Mouse (Mus musculus) heart, embryonic 13.5 days (tissue): ENCODE measurements around the gene Myo3b. TPM values are rescaled to one million over a fixed set of nuclear protein-coding genes. Genes with fewer than 3 reads are reported as not detected.

Experiments
- ATAC-seq: fragments of 200-750 bp; cut with Nextera tagmentation; 2 replicates; pipeline ENCODE4 v1.8.0; 2017; ENCODE audit warnings: moderate TSS enrichment; ENCODE audit not compliant: insufficient number of reproducible peaks, low FRiP score, low TSS enrichment; ENCODE audit errors: extremely low read depth
- H3K27ac ChIP-seq: fragments of 300-500 bp; sonication (generic); replicated peaks from 2 replicates; pipeline ENCODE4 v1.5.1; 2015; ENCODE audit warnings: moderate library complexity, mild to moderate bottlenecking, inconsistent platforms
- H3K27me3 ChIP-seq: fragments of 300-500 bp; sonication (generic); replicated peaks from 2 replicates; pipeline ENCODE4 v1.6.1; 2015; ENCODE audit warnings: mild to moderate bottlenecking, inconsistent platforms
- H3K36me3 ChIP-seq: fragments of 300-500 bp; sonication (generic); 2 replicates; pipeline ENCODE4 v1.6.1; 2015; ENCODE audit warnings: mild to moderate bottlenecking, inconsistent platforms
- H3K4me1 ChIP-seq: fragments of 300-500 bp; sonication (generic); 2 replicates; pipeline ENCODE4 v1.6.1; 2015; ENCODE audit warnings: inconsistent platforms
- H3K4me2 ChIP-seq: fragments of 300-500 bp; sonication (generic); 2 replicates; pipeline ENCODE4 v1.6.1; 2015; ENCODE audit warnings: inconsistent platforms, mild to moderate bottlenecking, moderate library complexity
- H3K4me3 ChIP-seq: fragments of 300-500 bp; sonication (generic); 2 replicates; pipeline ENCODE4 v1.5.1; 2015; ENCODE audit warnings: moderate library complexity, mild to moderate bottlenecking, inconsistent platforms
- H3K9ac ChIP-seq: fragments of 300-500 bp; sonication (generic); 2 replicates; pipeline ENCODE4 v1.6.1; 2015; ENCODE audit warnings: inconsistent platforms, mild to moderate bottlenecking, moderate library complexity
- H3K9me3 ChIP-seq: fragments of 300-500 bp; sonication (generic); 2 replicates; pipeline ENCODE4 v1.6.1; 2016; ENCODE audit warnings: inconsistent platforms
- WGBS: fragments of 180-500 bp; shearing (Covaris S2); methylation state at CpG from one replicate; pipeline ENCODE4 v1.1.7; 2015; ENCODE audit warnings: mixed read lengths; 5-methylcytosine and 5-hydroxymethylcytosine counted together
- polyA plus RNA-seq: library from polyadenylated mRNA; unstranded; fragments of >200 nt; fragmentation: Nextera tagmentation; extraction: Ambion mirVana; gene quantifications from 2 replicates; pipeline ENCODE4 v1.2.1, GENCODE M21; 2015

Myo3b gene
- polyA plus RNA-seq, 1 experiment from 2014 or later: 0.20 TPM

GRCm38 (mm10) chr2:70167944-70168935 is 129.3 kb downstream of the Myo3b start:
- WGBS: 70% methylated on average over 17 of the region's 17 CpGs

GRCm38 (mm10) chr2:70170469-70170868 is 131.5 kb downstream of the Myo3b start:
- H3K4me2 ChIP-seq: no peak overlapping the region
- no peaks in the 10 kb centered on the region for H3K4me1 ChIP-seq
- no peaks in the 10 kb centered on the region for H3K36me3 ChIP-seq
- peaks cover 5% of the 10 kb centered on the region; the same call in 1 of the 2 replicates for H3K27me3 ChIP-seq
- no peak overlapping the region for H3K4me3 ChIP-seq
- WGBS: 75% methylated on average over 5 of the region's 5 CpGs
- H3K9ac ChIP-seq: no peak overlapping the region
- ATAC-seq: no peak
- no peak overlapping the region for H3K27ac ChIP-seq
- H3K9me3 ChIP-seq: no peaks in the 10 kb centered on the region

More at GRCm38 (mm10) chr2:70167944-70168935, 129.3 kb downstream of the Myo3b start:
- peaks cover 5% of the 10 kb centered on the region; the same call in 1 of the 2 replicates for H3K27me3 ChIP-seq
- no peaks in the 10 kb centered on the region for H3K4me1 ChIP-seq
- H3K27ac ChIP-seq: no peak overlapping the region
- H3K4me2 ChIP-seq: no peak overlapping the region
- H3K36me3 ChIP-seq: no peaks in the 10 kb centered on the region
- H3K9ac ChIP-seq: no peak overlapping the region
- no peak overlapping the region for H3K4me3 ChIP-seq
- no peak for ATAC-seq
- no peaks in the 10 kb centered on the region for H3K9me3 ChIP-seq

- H3K36me3 ChIP-seq: no peaks in the 10 kb centered on the region
- 59% methylated on average over 6 of the region's 6 CpGs for WGBS
- no peaks in the 10 kb centered on the region for H3K27me3 ChIP-seq
- H3K4me1 ChIP-seq: no peaks in the 10 kb centered on the region
- no peaks in the 10 kb centered on the region for H3K9me3 ChIP-seq
- H3K4me3 ChIP-seq: no peak overlapping the region
- ATAC-seq: no peak
- H3K27ac ChIP-seq: no peak overlapping the region
- no peak overlapping the region for H3K4me2 ChIP-seq
- no peak overlapping the region for H3K9ac ChIP-seq
Measured at GRCm38 (mm10) chr2:70176823-70177708, 138.1 kb downstream of the Myo3b start.

GRCm38 (mm10) chr2:70177709-70178030 is 138.7 kb downstream of the Myo3b start:
- Histone ChIP-seq H3K27me3 (no peaks in the 10 kb centered on the region), H3K27ac (no peak overlapping the region), H3K9ac (no peak overlapping the region), H3K4me2 (no peak overlapping the region), H3K9me3 (no peaks in the 10 kb centered on the region), H3K4me1 (no peaks in the 10 kb centered on the region), H3K36me3 (no peaks in the 10 kb centered on the region), H3K4me3 (no peak overlapping the region)
- 80% methylated on average over 5 of the region's 5 CpGs for WGBS
- no peak for ATAC-seq

- Histone ChIP-seq H3K4me1 (no peaks in the 10 kb centered on the region), H3K27ac (no peak overlapping the region), H3K4me3 (no peak overlapping the region), H3K9ac (no peak overlapping the region), H3K36me3 (no peaks in the 10 kb centered on the region), H3K27me3 (no peaks in the 10 kb centered on the region), H3K4me2 (no peak overlapping the region), H3K9me3 (no peaks in the 10 kb centered on the region)
- ATAC-seq: no peak
Measured at GRCm38 (mm10) chr2:70178241-70178640, 139.3 kb downstream of the Myo3b start.

GRCm38 (mm10) chr2:70182150-70182670 is 143.3 kb downstream of the Myo3b start:
- Histone ChIP-seq H3K4me1 (no peaks in the 10 kb centered on the region), H3K4me3 (no peak overlapping the region), H3K27ac (no peak overlapping the region), H3K9ac (no peak overlapping the region), H3K36me3 (no peaks in the 10 kb centered on the region), H3K27me3 (no peaks in the 10 kb centered on the region), H3K4me2 (no peak overlapping the region), H3K9me3 (no peaks in the 10 kb centered on the region)
- 83% methylated on average over 8 of the region's 8 CpGs for WGBS
- no peak for ATAC-seq

- Histone ChIP-seq H3K4me1 (no peaks in the 10 kb centered on the region; the same call in 1 of the 2 replicates), H3K27ac (no peak overlapping the region), H3K4me3 (no peak overlapping the region), H3K4me2 (no peak overlapping the region), H3K36me3 (no peaks in the 10 kb centered on the region), H3K27me3 (no peaks in the 10 kb centered on the region), H3K9me3 (no peaks in the 10 kb centered on the region), H3K9ac (no peak overlapping the region)
- WGBS: 71% methylated on average over 6 of the region's 6 CpGs
- ATAC-seq: no peak
Measured at GRCm38 (mm10) chr2:70187040-70187439, 148.1 kb downstream of the Myo3b start.

GRCm38 (mm10) chr2:70195418-70196248 is 156.7 kb downstream of the Myo3b start:
- ATAC-seq: no peak
- Histone ChIP-seq H3K36me3 (no peaks in the 10 kb centered on the region), H3K4me3 (no peak overlapping the region), H3K27ac (no peak overlapping the region), H3K9ac (no peak overlapping the region), H3K27me3 (no peaks in the 10 kb centered on the region), H3K4me2 (peak overlapping the region; percentile 30), H3K4me1 (peaks cover 8% of the 10 kb centered on the region), H3K9me3 (0 out of 2 replicates have a peak, but pooled peaks cover 2% of the 10 kb centered on the region)
- 28% methylated on average over 9 of the region's 9 CpGs for WGBS

- no peak overlapping the region for H3K4me2 ChIP-seq
- no peak for ATAC-seq
- H3K9ac ChIP-seq: no peak overlapping the region
- no peak overlapping the region for H3K27ac ChIP-seq
- no peaks in the 10 kb centered on the region for H3K36me3 ChIP-seq
- no peak overlapping the region for H3K4me3 ChIP-seq
- 0 out of 2 replicates have a peak, but pooled peaks cover 13% of the 10 kb centered on the region for H3K27me3 ChIP-seq
- no peaks in the 10 kb centered on the region for H3K9me3 ChIP-seq
- WGBS: 41% methylated on average over 11 of the region's 11 CpGs
- no peaks in the 10 kb centered on the region for H3K4me1 ChIP-seq
Measured at GRCm38 (mm10) chr2:70201796-70202555, 163.1 kb downstream of the Myo3b start.

- Histone ChIP-seq H3K36me3 (no peaks in the 10 kb centered on the region), H3K4me1 (no peaks in the 10 kb centered on the region), H3K27ac (no peak overlapping the region), H3K27me3 (0 out of 2 replicates have a peak, but pooled peaks cover 13% of the 10 kb centered on the region), H3K4me2 (no peak overlapping the region), H3K9ac (no peak overlapping the region), H3K4me3 (no peak overlapping the region), H3K9me3 (no peaks in the 10 kb centered on the region)
- no peak for ATAC-seq
- WGBS: 49% methylated on average over 8 of the region's 8 CpGs
Measured at GRCm38 (mm10) chr2:70202578-70203167, 163.7 kb downstream of the Myo3b start.
